Comparison of ENCODE assay signal across 9 mouse cellular contexts in genomic region chr10:14179424-14180339, GRCm38 (mm10).
A peak's percentile ranks its signal among the peaks of the same experiment; 100 is the strongest.
DNase-seq lines count a peak whose midpoint lies in the region; ATAC-seq and TF ChIP-seq lines count a peak whose summit lies in the region.
"Had no signal": no experiment of that assay in that cellular context is flagged by ENCODE, and none has a peak within 500 bp of the region (broad histone marks: within the 10 kb centered on the region; RNA-seq: fewer than 3 reads in every experiment).

No protein-coding gene starts in this region.

- no peaks in the 10 kb centered on the region for H3K9me3 ChIP-seq in heart, embryonic 12.5 days (replicated peaks)

- peaks cover 10% of the 10 kb centered on the region for H3K4me1 ChIP-seq in heart, embryonic 12.5 days (replicated peaks)
- no peaks in the 10 kb centered on the region; the same call in 1 of the 2 replicates for H3K4me1 ChIP-seq in heart, adult 2 months (ENCODE audit: control insufficient read depth, insufficient read depth, low read length)

- DNase-seq in heart, adult 2 months: no peak
- peak; percentile 41 to 53 for DNase-seq in cerebellum, postnatal 10 days
- peak; percentile 57 to 88 for DNase-seq in layer of hippocampus, adult 2 months (ENCODE audit: low spot score in 2 of 2)
- DNase-seq in c-Kit-positive CD71-positive TER-119-positive erythroid progenitor cells, embryonic 14.5 days (ENCODE audit: low spot score): no peak
- DNase-seq in kidney, adult 9 months: no peak
- DNase-seq in lung, postnatal 14 days: no peak
- DNase-seq: heart, adult 11 months had no signal

- TF ChIP-seq CTCF in heart, adult 2 months (IDR thresholded peaks at IDR 0.05): no peak
- peak; percentile 39 for TF ChIP-seq CTCF in layer of hippocampus, adult 2 months (conservative IDR thresholded peaks at IDR 0.05)

- H3K36me3 ChIP-seq in heart, embryonic 12.5 days: no peaks in the 10 kb centered on the region
- H3K36me3 ChIP-seq in heart, adult 2 months (ENCODE audit: control insufficient read depth, insufficient read depth, low read length): no peaks in the 10 kb centered on the region

- peak overlapping the region; percentile 38 for H3K4me2 ChIP-seq in heart, embryonic 12.5 days

- ATAC-seq in heart, embryonic 12.5 days (ENCODE audit: insufficient number of reproducible peaks, low FRiP score): no peak
- ATAC-seq in megakaryocyte progenitor cell, adult 5-6 weeks (replicated peaks; ENCODE audit: poor library complexity): peak; percentile 39; the same call in 1 of the 2 replicates

- intact Hi-C loops in heart, adult 2 months (cut with DNase I): no loop called here

- H3K27me3 ChIP-seq in heart, embryonic 12.5 days (replicated peaks): no peaks in the 10 kb centered on the region
- H3K27me3 ChIP-seq in heart, adult 2 months (ENCODE audit: control insufficient read depth, insufficient read depth, low read length): no peaks in the 10 kb centered on the region

- no peak overlapping the region for H3K4me3 ChIP-seq in heart, embryonic 12.5 days
- no peak overlapping the region for H3K4me3 ChIP-seq in heart, adult 2 months
- H3K4me3 ChIP-seq in layer of hippocampus, adult 2 months: no peak overlapping the region; the same call in 1 of the 2 replicates

- TF ChIP-seq EP300 in heart, adult 2 months (IDR thresholded peaks at IDR 0.05; ENCODE audit: insufficient read depth, low read depth, low read length): no peak

- H3K9ac ChIP-seq in heart, embryonic 12.5 days: no peak overlapping the region
- H3K9ac ChIP-seq in heart, adult 2 months (ENCODE audit: low read depth, low read length): no peak overlapping the region

- TF ChIP-seq POLR2A in heart, adult 2 months (IDR thresholded peaks at IDR 0.05; ENCODE audit: insufficient read depth, low read depth, low read length): no peak

- WGBS in heart, embryonic 12.5 days: 62% methylated on average over 19 of the region's 19 CpGs
- WGBS in heart, adult 2 months: 73% methylated on average over 19 of the region's 19 CpGs

- no peaks in the 10 kb centered on the region for H3K79me2 ChIP-seq in heart, adult 2 months (replicated peaks; ENCODE audit: control insufficient read depth, insufficient read depth, low read length)

- no peak overlapping the region for H3K27ac ChIP-seq in heart, embryonic 12.5 days (ENCODE audit: poor library complexity, severe bottlenecking)
- H3K27ac ChIP-seq in heart, adult 2 months: no peak overlapping the region
- H3K27ac ChIP-seq in layer of hippocampus, adult 2 months: peak overlapping the region; percentile 88

Comparison
In these comparisons a context has a peak if more than half of its experiments do, and no peak if none do; other contexts are left out.
1. DNase-seq: peak in cerebellum, postnatal 10 days (2 of 2) and layer of hippocampus, adult 2 months (2 of 2); none in heart, adult 2 months (0 of 2), c-Kit-positive CD71-positive TER-119-positive erythroid progenitor cells, embryonic 14.5 days (single experiment), kidney, adult 9 months (single experiment) and lung, postnatal 14 days (single experiment).